Mouse (Mus musculus) intestine, embryonic 16.5 days (tissue): ENCODE data around the gene Eif3i. TPM values are rescaled to one million over a fixed set of nuclear protein-coding genes. Genes with fewer than 3 reads are reported as not detected.

Experiments used
- ATAC-seq: fragments of 200-750 bp; cut with Nextera tagmentation; 2 replicates; pipeline ENCODE4 v1.8.0; 2017; ENCODE audit warnings: moderate TSS enrichment, moderate library complexity
- H3K27ac ChIP-seq: fragments of 300-500 bp; sonication (generic); 2 replicates; pipeline ENCODE4 v1.5.1; 2014; ENCODE audit warnings: mild to moderate bottlenecking, low read length
- H3K27me3 ChIP-seq: fragments of 300-500 bp; sonication (generic); replicated peaks from 2 replicates; pipeline ENCODE4 v1.6.1; 2014; ENCODE audit warnings: low read length, control low read depth, mixed read lengths; ENCODE audit not compliant: control insufficient read depth, insufficient read depth
- H3K36me3 ChIP-seq: fragments of 300-500 bp; sonication (generic); 2 replicates; pipeline ENCODE4 v1.6.1; 2014; ENCODE audit warnings: low read length, control low read depth; ENCODE audit not compliant: control insufficient read depth, insufficient read depth
- H3K4me1 ChIP-seq: fragments of 300-500 bp; sonication (generic); 2 replicates; pipeline ENCODE4 v1.6.1; 2014; ENCODE audit warnings: low read length, control low read depth, mixed read lengths; ENCODE audit not compliant: control insufficient read depth, insufficient read depth
- H3K4me2 ChIP-seq: fragments of 300-500 bp; sonication (generic); 2 replicates; pipeline ENCODE4 v1.6.1; 2014; ENCODE audit warnings: low read depth, low read length, control low read depth
- H3K4me3 ChIP-seq: fragments of 300-500 bp; sonication (generic); 2 replicates; pipeline ENCODE4 v1.5.1; 2014; ENCODE audit warnings: mild to moderate bottlenecking, low read length
- H3K9ac ChIP-seq: fragments of 300-500 bp; sonication (generic); 2 replicates; pipeline ENCODE4 v1.6.1; 2014; ENCODE audit warnings: low read depth, low read length
- H3K9me3 ChIP-seq: fragments of 300-500 bp; sonication (generic); 2 replicates; pipeline ENCODE4 v1.6.1; 2016; ENCODE audit warnings: low read length, control low read depth; ENCODE audit not compliant: control insufficient read depth
- WGBS: fragments of 180-500 bp; shearing (Covaris S2); extraction: QIAGEN DNeasy Blood & Tissue Kit; methylation state at CpG from one replicate; pipeline ENCODE4 v1.1.7; 2014; 5-methylcytosine and 5-hydroxymethylcytosine counted together
- polyA plus RNA-seq: library from polyadenylated mRNA; unstranded; fragments of >200 nt; fragmentation: Nextera tagmentation; extraction: Ambion mirVana; gene quantifications from 2 replicates; pipeline ENCODE4 v1.2.1, GENCODE M21; 2015

Gene Eif3i
- polyA plus RNA-seq, 1 experiment from 2014 or later, result 274 TPM

- ATAC-seq, result no peak
- H3K27me3 ChIP-seq, result no peaks in the 10 kb centered on the region
- WGBS, result 70% methylated on average over 4 of the region's 4 CpGs
- H3K4me1 ChIP-seq, result 0 out of 2 replicates have a peak, but pooled peaks cover 3% of the 10 kb centered on the region
- H3K36me3 ChIP-seq, result peaks cover 46% of the 10 kb centered on the region
- H3K27ac ChIP-seq, result no peak overlapping the region
- H3K9me3 ChIP-seq, result no peaks in the 10 kb centered on the region
- H3K4me3 ChIP-seq, result no peak overlapping the region
- H3K9ac ChIP-seq, result no peak overlapping the region
- H3K4me2 ChIP-seq, result no peak overlapping the region
These were observed 30.5 kb upstream of the Eif3i start for GRCm38 (mm10) chr4:129630944-129631343.

DNA sequence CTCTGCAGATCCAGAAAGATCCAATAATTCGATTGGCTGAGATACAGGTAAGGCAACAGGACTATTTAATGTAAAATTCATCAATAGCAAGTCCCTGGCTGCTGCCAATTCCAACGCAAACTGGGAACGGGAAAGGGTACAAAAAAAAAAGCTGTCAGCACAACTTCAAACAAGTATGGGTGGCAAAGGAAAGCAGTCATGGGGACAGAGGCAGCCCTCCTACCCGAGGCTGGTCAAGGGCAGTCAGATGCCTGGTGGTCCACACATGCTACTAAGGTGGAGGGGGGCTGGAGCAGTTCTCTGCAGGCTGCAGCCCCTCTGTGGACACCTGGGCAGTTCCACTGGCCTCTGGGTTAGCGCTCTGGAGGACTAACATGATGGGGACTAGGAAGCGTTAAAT lies 25.6 kb upstream of the Eif3i start:
- Histone ChIP-seq H3K9ac (no peak overlapping the region), H3K9me3 (no peaks in the 10 kb centered on the region), H3K4me3 (no peak overlapping the region), H3K4me2 (no peak overlapping the region), H3K27me3 (no peaks in the 10 kb centered on the region), H3K4me1 (peaks cover 26% of the 10 kb centered on the region), H3K36me3 (peaks cover 27% of the 10 kb centered on the region), H3K27ac (no peak overlapping the region)
- WGBS, result 73% methylated on average over 6 of the region's 6 CpGs
- ATAC-seq, result no peak

GRCm38 (mm10) chr4:129625496-129625895 lies 25.0 kb upstream of the Eif3i start:
- peaks cover 26% of the 10 kb centered on the region for H3K4me1 ChIP-seq
- ATAC-seq, result no peak
- peaks cover 27% of the 10 kb centered on the region for H3K36me3 ChIP-seq
- peak overlapping the region; percentile 85; the same call in 1 of the 2 replicates for H3K4me2 ChIP-seq
- no peaks in the 10 kb centered on the region for H3K27me3 ChIP-seq
- WGBS, result 45% methylated on average over 4 of the region's 4 CpGs
- no peak overlapping the region for H3K4me3 ChIP-seq
- H3K9ac ChIP-seq, result no peak overlapping the region
- peak overlapping the region; percentile 79 for H3K27ac ChIP-seq
- no peaks in the 10 kb centered on the region for H3K9me3 ChIP-seq

DNA sequence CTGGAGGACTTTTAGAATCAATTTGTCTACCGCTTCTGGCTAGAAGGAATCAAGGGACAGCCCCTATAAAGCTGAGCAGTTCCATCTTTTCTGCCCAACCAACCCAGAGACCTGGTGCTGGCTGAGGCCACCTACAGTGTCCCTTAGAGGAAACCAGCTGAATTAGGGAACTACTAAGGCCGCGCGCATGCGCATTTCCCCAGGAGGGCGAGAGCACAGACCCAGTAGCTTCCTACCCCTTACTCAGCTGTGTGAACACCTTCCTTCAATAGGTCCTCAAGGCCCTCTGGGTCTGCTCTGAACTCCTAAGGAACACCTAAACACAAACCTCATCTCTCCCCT lies 24.6 kb upstream of the Eif3i start:
- H3K27ac ChIP-seq, result peak overlapping the region; percentile 79
- H3K4me3 ChIP-seq, result peak overlapping the region; percentile 77
- H3K4me2 ChIP-seq, result peak overlapping the region; percentile 85
- no peaks in the 10 kb centered on the region for H3K9me3 ChIP-seq
- H3K4me1 ChIP-seq, result peaks cover 26% of the 10 kb centered on the region
- ATAC-seq, result peak; percentile 16
- WGBS, result 8% methylated on average over 6 of the region's 6 CpGs
- H3K36me3 ChIP-seq, result peaks cover 27% of the 10 kb centered on the region
- no peaks in the 10 kb centered on the region for H3K27me3 ChIP-seq
- peak overlapping the region; percentile 61 for H3K9ac ChIP-seq

GRCm38 (mm10) chr4:129624281-129625028 lies 24.0 kb upstream of the Eif3i start:
- Histone ChIP-seq H3K9me3 (no peaks in the 10 kb centered on the region), H3K9ac (peak overlapping the region; percentile 89), H3K36me3 (peaks cover 24% of the 10 kb centered on the region), H3K4me1 (peaks cover 26% of the 10 kb centered on the region), H3K27me3 (no peaks in the 10 kb centered on the region), H3K27ac (peak overlapping the region; percentile 89), H3K4me3 (peak overlapping the region; percentile 77), H3K4me2 (peak overlapping the region; percentile 85)
- WGBS, result 2% methylated on average over 18 of the region's 18 CpGs
- ATAC-seq, result peak; percentile 94

DNA sequence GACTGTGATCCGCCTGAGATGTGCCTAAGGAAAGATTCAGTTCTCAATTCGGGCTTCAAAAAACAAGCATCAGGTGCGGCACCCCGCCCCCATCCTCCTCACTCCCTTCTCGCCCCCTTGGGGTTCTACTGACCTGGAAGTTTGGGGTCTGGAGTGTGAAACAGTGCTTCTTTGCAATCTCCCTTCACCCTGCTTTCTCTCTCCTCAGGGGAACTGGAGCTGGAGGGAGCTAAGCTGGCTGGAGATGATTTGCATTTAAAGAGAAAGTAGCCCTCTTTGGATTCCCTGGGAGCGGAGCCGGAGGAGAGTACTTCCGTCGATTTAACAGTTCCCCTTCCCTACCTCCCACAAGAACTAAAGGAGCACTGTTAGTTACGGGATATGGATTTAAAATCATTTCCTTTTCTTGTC lies 23.2 kb upstream of the Eif3i start, which contains the start of gene Ccdc28b:
Ccdc28b (minus strand) TSS at position 267 of the 411 bp plus-strand sequence.
- Histone ChIP-seq H3K9me3 (no peaks in the 10 kb centered on the region), H3K27me3 (no peaks in the 10 kb centered on the region), H3K27ac (peak within 1 kb of the TSS; percentile 89), H3K4me2 (peak within 1 kb of the TSS; percentile 85), H3K4me3 (peak within 1 kb of the TSS; percentile 77), H3K9ac (peak within 1 kb of the TSS; percentile 89), H3K36me3 (peaks cover 16% of the 10 kb centered on the region), H3K4me1 (peaks cover 26% of the 10 kb centered on the region)
- ATAC-seq, result peak; percentile 46
- 0% methylated on average over 10 of the region's 10 CpGs for WGBS

DNA sequence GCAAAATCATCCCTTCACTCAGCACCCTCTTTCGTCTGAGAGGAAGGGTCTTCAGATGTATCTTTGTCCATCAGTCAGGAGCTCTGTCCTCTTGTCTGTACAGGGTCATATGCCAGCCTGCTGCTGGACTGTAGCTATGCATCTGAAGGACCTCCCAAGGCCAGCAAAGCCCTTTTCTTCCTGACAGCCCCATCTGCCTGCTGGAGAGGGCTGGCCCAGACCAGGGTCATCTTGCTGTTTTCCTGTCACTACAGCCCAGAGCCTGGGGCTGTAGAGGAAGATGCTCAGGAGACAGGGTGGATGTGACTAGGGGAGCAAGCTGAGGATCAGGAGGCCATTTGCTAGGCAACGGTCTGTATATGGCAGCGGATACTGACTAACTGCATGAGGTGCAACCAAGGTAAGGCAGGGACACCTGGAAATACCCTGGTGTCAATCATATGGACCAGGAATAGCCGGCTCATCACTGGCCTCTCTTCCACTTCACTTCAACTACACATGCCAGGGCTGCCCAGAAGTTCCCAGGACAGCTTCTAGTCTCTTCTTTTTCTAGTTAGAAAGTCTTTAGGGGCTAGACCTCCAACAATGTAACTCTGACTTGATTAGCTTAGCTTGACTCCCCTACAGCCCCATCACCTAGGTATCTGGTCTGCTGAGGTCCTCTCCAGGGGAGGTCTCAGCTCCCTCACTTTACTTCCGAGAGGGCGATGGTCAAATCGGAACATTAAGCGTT lies 22.5 kb upstream of the Eif3i start:
- no peaks in the 10 kb centered on the region for H3K27me3 ChIP-seq
- ATAC-seq, result no peak
- peak overlapping the region; percentile 77 for H3K4me3 ChIP-seq
- WGBS, result 17% methylated on average over 8 of the region's 8 CpGs
- H3K4me1 ChIP-seq, result peaks cover 30% of the 10 kb centered on the region
- H3K36me3 ChIP-seq, result peaks cover 10% of the 10 kb centered on the region; the same call in 1 of the 2 replicates
- H3K4me2 ChIP-seq, result peak overlapping the region; percentile 85
- peak overlapping the region; percentile 89 for H3K27ac ChIP-seq
- peak overlapping the region; percentile 89 for H3K9ac ChIP-seq
- H3K9me3 ChIP-seq, result no peaks in the 10 kb centered on the region

DNA sequence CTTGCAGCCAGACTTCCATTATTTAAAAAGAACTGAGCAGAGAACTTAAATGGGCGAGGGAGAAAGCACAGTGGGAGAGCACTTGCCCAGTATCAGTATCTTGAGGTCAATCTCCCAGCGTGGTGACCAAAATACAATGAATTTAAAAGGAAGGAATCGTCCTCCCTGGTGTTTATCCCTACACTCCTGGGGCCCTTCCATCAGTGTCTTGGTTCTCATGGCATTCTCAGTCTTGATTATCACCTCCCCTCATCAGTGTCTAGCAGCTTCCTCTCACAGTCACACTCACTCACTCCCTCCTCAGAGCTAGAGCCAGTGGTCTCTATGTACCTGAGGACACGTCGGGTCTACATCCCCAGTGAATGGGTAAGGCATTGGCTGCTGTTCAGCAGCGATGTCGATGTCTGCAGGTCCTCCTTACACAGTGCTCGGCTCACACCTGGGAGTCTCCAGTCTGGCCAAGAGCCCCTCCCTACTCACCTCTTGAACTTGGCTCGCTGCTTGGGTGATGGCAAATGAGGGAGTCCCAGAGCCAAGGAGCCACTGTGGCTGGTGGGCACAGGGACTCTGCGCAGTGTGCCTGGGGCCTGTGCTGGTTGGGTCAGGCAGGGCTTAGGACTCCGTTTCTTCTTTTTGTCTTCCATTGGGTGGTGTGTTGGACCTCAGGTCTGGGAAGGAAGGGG lies 21.8 kb upstream of the Eif3i start:
- Histone ChIP-seq H3K9me3 (no peaks in the 10 kb centered on the region), H3K4me3 (no peak overlapping the region), H3K4me1 (peaks cover 32% of the 10 kb centered on the region), H3K9ac (peak overlapping the region; percentile 89), H3K36me3 (0 out of 2 replicates have a peak, but pooled peaks cover 4% of the 10 kb centered on the region), H3K27ac (peak overlapping the region; percentile 21; the same call in 1 of the 2 replicates), H3K4me2 (no peak overlapping the region; the same call in 1 of the 2 replicates), H3K27me3 (no peaks in the 10 kb centered on the region)
- ATAC-seq, result no peak
- 78% methylated on average over 11 of the region's 11 CpGs for WGBS
